Mouse (Mus musculus) neural tube, embryonic 13.5 days (tissue): Measurements from ENCODE around the gene Shoc2. TPM values are rescaled to one million over a fixed set of nuclear protein-coding genes. Genes with fewer than 3 reads are reported as not detected.

Experiments
- ATAC-seq: fragments of 200-750 bp; cut with Nextera tagmentation; 2 replicates; pipeline ENCODE4 v1.8.0; 2017; ENCODE audit warnings: low read depth, mild to moderate bottlenecking, moderate TSS enrichment, moderate library complexity
- H3K27ac ChIP-seq: fragments of 300-500 bp; sonication (generic); replicated peaks from 2 replicates; pipeline ENCODE4 v1.5.1; 2015; ENCODE audit warnings: moderate library complexity, mild to moderate bottlenecking, inconsistent platforms
- H3K27me3 ChIP-seq: fragments of 300-500 bp; sonication (generic); 2 replicates; pipeline ENCODE4 v1.6.1; 2015; ENCODE audit warnings: mild to moderate bottlenecking, inconsistent platforms
- H3K36me3 ChIP-seq: fragments of 300-500 bp; sonication (generic); 2 replicates; pipeline ENCODE4 v1.6.1; 2015; ENCODE audit warnings: mild to moderate bottlenecking, inconsistent platforms
- H3K4me1 ChIP-seq: fragments of 300-500 bp; sonication (generic); replicated peaks from 2 replicates; pipeline ENCODE4 v1.6.1; 2015; ENCODE audit warnings: inconsistent platforms
- H3K4me2 ChIP-seq: fragments of 300-500 bp; sonication (generic); 2 replicates; pipeline ENCODE4 v1.6.1; 2015; ENCODE audit warnings: inconsistent platforms, mild to moderate bottlenecking, moderate library complexity
- H3K4me3 ChIP-seq: fragments of 300-500 bp; sonication (generic); 2 replicates; pipeline ENCODE4 v1.5.1; 2015; ENCODE audit warnings: mild to moderate bottlenecking, inconsistent platforms
- H3K9ac ChIP-seq: fragments of 300-500 bp; sonication (generic); 2 replicates; pipeline ENCODE4 v1.6.1; 2015; ENCODE audit warnings: moderate library complexity, mild to moderate bottlenecking, inconsistent platforms
- H3K9me3 ChIP-seq: fragments of 300-500 bp; sonication (generic); 2 replicates; pipeline ENCODE4 v1.6.1; 2016; ENCODE audit warnings: inconsistent platforms
- WGBS: fragments of 180-500 bp; shearing (Covaris S2); methylation state at CpG from one replicate; pipeline ENCODE4 v1.1.7; 2015; 5-methylcytosine and 5-hydroxymethylcytosine counted together
- polyA plus RNA-seq: library from polyadenylated mRNA; unstranded; fragments of >200 nt; fragmentation: Nextera tagmentation; extraction: Ambion mirVana; gene quantifications from 2 replicates; pipeline ENCODE4 v1.2.1, GENCODE M21; 2015

Shoc2 gene
- polyA plus RNA-seq, 1 experiment from 2014 or later: 71.5 TPM

- Histone ChIP-seq H3K27me3 (no peaks in the 10 kb centered on the region), H3K9me3 (no peaks in the 10 kb centered on the region), H3K9ac (no peak overlapping the region), H3K27ac (no peak overlapping the region), H3K36me3 (peaks cover 13% of the 10 kb centered on the region), H3K4me1 (0 out of 2 replicates have a peak, but pooled peaks cover 5% of the 10 kb centered on the region), H3K4me3 (no peak overlapping the region), H3K4me2 (no peak overlapping the region)
- no peak for ATAC-seq
- 95% methylated on average over 3 of the region's 3 CpGs for WGBS
Observed at GRCm38 (mm10) chr19:53984628-53985027, 40.5 kb downstream of the Shoc2 start.

GRCm38 (mm10) chr19:53990538-53990937, 46.4 kb downstream of the Shoc2 start:
- Histone ChIP-seq H3K27ac (no peak overlapping the region), H3K4me2 (no peak overlapping the region), H3K9me3 (no peaks in the 10 kb centered on the region), H3K9ac (no peak overlapping the region), H3K36me3 (peaks cover 13% of the 10 kb centered on the region), H3K27me3 (no peaks in the 10 kb centered on the region), H3K4me3 (no peak overlapping the region), H3K4me1 (peaks cover 10% of the 10 kb centered on the region)
- ATAC-seq: no peak
- WGBS: 62% methylated on average over 2 of the region's 2 CpGs

- Histone ChIP-seq H3K9me3 (no peaks in the 10 kb centered on the region), H3K9ac (no peak overlapping the region), H3K4me1 (peaks cover 10% of the 10 kb centered on the region), H3K36me3 (peaks cover 2% of the 10 kb centered on the region), H3K4me2 (no peak overlapping the region), H3K27me3 (no peaks in the 10 kb centered on the region), H3K4me3 (no peak overlapping the region), H3K27ac (no peak overlapping the region)
- WGBS: 84% methylated on average over 3 of the region's 3 CpGs
- ATAC-seq: no peak
Observed at GRCm38 (mm10) chr19:53993860-53994259, 49.8 kb downstream of the Shoc2 start.

GRCm38 (mm10) chr19:53994276-53994675, 50.2 kb downstream of the Shoc2 start:
- no peaks in the 10 kb centered on the region for H3K9me3 ChIP-seq
- no peaks in the 10 kb centered on the region for H3K27me3 ChIP-seq
- H3K4me2 ChIP-seq: no peak overlapping the region
- peaks cover 10% of the 10 kb centered on the region for H3K4me1 ChIP-seq
- no peak overlapping the region for H3K27ac ChIP-seq
- no peaks in the 10 kb centered on the region for H3K36me3 ChIP-seq
- H3K4me3 ChIP-seq: no peak overlapping the region
- H3K9ac ChIP-seq: no peak overlapping the region
- 75% methylated on average over 1 of the region's 1 CpGs for WGBS
- no peak for ATAC-seq

DNA sequence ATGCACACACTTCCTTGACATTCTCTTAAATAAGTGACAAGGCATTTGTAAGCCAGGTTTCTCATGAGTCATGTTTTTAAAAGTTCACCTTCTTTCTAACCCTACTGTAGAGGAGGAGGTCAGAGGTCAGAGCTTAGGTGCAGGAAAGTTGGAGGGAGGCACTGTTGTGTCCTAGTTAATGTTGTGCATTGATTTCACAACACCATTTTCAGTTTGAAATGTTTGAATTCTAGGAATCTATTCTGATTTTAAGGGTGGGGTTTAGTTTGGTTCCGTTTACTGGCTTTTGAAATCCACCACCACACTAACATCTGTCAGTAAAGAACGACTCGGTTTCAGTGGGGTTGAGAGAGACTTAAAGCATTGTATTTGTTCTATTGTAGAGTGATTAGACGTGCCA, 66.9 kb downstream of the Shoc2 start:
- Histone ChIP-seq H3K4me3 (no peak overlapping the region), H3K9ac (no peak overlapping the region), H3K27ac (no peak overlapping the region), H3K4me2 (no peak overlapping the region), H3K9me3 (no peaks in the 10 kb centered on the region), H3K36me3 (no peaks in the 10 kb centered on the region), H3K4me1 (no peaks in the 10 kb centered on the region), H3K27me3 (no peaks in the 10 kb centered on the region)
- 58% methylated on average over 4 of the region's 4 CpGs for WGBS
- ATAC-seq: no peak

GRCm38 (mm10) chr19:54014999-54015398, 70.9 kb downstream of the Shoc2 start:
- Histone ChIP-seq H3K27me3 (no peaks in the 10 kb centered on the region), H3K4me3 (no peak overlapping the region), H3K9ac (no peak overlapping the region), H3K27ac (no peak overlapping the region), H3K36me3 (no peaks in the 10 kb centered on the region), H3K4me1 (0 out of 2 replicates have a peak, but pooled peaks cover 9% of the 10 kb centered on the region), H3K4me2 (no peak overlapping the region), H3K9me3 (no peaks in the 10 kb centered on the region)
- ATAC-seq: no peak
- WGBS: 95% methylated on average over 5 of the region's 5 CpGs

DNA sequence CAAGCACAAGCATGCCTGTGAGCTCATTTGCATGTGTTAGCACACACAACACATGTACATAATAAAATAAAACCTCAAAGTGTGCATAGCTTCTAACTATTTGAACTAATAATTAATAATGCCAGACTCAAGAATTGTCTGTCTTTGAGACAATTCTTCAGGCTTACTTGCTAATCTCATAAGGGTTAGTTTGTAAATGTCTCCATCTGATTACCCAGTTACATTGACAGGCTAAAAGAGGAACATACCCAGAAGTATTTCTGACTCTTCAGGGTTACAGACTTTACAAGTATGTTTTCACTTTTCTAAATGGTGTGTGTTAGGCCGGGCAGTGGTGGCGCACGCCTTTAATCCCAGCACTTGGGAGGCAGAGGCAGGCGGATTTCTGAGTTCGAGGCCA, 71.4 kb downstream of the Shoc2 start:
- no peak overlapping the region for H3K4me2 ChIP-seq
- WGBS: 97% methylated on average over 5 of the region's 5 CpGs
- H3K27me3 ChIP-seq: no peaks in the 10 kb centered on the region
- H3K4me3 ChIP-seq: no peak overlapping the region
- H3K36me3 ChIP-seq: no peaks in the 10 kb centered on the region
- H3K4me1 ChIP-seq: 0 out of 2 replicates have a peak, but pooled peaks cover 9% of the 10 kb centered on the region
- H3K9ac ChIP-seq: no peak overlapping the region
- no peak overlapping the region for H3K27ac ChIP-seq
- no peaks in the 10 kb centered on the region for H3K9me3 ChIP-seq
- no peak for ATAC-seq

GRCm38 (mm10) chr19:54035100-54035499, 91.0 kb downstream of the Shoc2 start:
- no peak overlapping the region for H3K27ac ChIP-seq
- no peaks in the 10 kb centered on the region for H3K9me3 ChIP-seq
- H3K36me3 ChIP-seq: peaks cover 29% of the 10 kb centered on the region
- H3K4me1 ChIP-seq: no peaks in the 10 kb centered on the region
- 79% methylated on average over 6 of the region's 6 CpGs for WGBS
- H3K9ac ChIP-seq: no peak overlapping the region
- ATAC-seq: no peak
- no peak overlapping the region for H3K4me2 ChIP-seq
- no peak overlapping the region for H3K4me3 ChIP-seq
- H3K27me3 ChIP-seq: no peaks in the 10 kb centered on the region

DNA sequence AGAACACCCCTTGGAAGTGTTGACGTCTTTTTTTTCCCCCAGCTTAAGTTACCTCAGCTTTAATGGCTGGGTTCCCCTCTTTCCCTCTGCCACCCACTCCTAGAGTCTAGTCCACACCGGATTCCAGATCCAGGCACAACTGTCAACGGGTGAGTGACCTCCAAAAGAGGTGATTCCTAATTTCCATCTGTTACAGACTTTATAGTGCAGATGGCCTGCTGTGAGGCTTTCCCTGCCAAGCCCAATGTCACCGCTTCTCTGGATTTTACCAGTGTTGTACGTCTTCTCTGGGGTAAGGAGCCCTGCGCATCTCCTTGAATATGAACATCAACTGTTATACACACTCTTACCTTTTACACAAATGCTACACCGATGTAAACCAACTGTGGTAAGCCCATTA, 95.3 kb downstream of the Shoc2 start:
- peaks cover 3% of the 10 kb centered on the region; the same call in 1 of the 2 replicates for H3K4me1 ChIP-seq
- no peak overlapping the region for H3K4me3 ChIP-seq
- H3K9me3 ChIP-seq: no peaks in the 10 kb centered on the region
- no peak for ATAC-seq
- H3K27ac ChIP-seq: no peak overlapping the region
- H3K4me2 ChIP-seq: no peak overlapping the region
- no peaks in the 10 kb centered on the region for H3K27me3 ChIP-seq
- H3K36me3 ChIP-seq: peaks cover 9% of the 10 kb centered on the region
- WGBS: 73% methylated on average over 7 of the region's 7 CpGs
- H3K9ac ChIP-seq: no peak overlapping the region

DNA sequence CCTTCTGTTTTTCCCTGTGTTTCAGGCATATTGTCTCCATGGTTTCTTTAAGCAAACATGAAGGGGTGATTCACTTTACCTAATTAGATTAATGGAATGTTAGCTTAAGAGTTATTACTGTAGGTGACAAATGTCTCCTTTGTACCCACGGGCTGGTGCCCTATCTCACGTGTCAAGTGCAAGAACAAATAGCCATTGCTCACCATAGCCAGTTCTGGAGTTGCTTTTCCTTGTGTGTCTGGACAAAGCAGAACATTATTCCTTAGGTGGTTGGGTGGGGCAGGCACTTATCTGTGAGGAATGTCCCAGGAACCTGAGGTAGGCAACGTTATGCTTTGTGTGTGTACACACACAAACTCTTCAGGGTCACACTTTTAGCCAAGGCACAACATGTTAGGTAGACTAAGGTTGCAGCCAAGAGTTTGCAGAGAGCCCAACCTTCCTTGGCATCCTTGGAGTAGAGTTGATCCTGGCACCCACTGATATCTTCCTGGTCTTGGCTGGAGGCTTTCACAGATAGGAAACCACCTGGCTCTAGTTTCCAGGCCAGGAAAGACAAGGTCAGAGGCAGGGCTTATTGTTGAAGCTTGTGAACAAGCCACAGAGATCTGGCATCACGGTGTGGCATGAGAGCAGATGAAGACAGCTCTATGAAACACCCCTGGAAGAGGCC, 96.4 kb downstream of the Shoc2 start:
- no peak overlapping the region for H3K4me2 ChIP-seq
- no peak for ATAC-seq
- no peaks in the 10 kb centered on the region for H3K9me3 ChIP-seq

GRCm38 (mm10) chr19:54041029-54041367, 96.9 kb downstream of the Shoc2 start:
- peaks cover 12% of the 10 kb centered on the region for H3K4me1 ChIP-seq
- no peaks in the 10 kb centered on the region for H3K9me3 ChIP-seq
- H3K4me3 ChIP-seq: no peak overlapping the region
- peaks cover 3% of the 10 kb centered on the region for H3K27me3 ChIP-seq
- peaks cover 6% of the 10 kb centered on the region for H3K36me3 ChIP-seq
- 34% methylated on average over 5 of the region's 5 CpGs for WGBS
- H3K4me2 ChIP-seq: no peak overlapping the region
- no peak overlapping the region for H3K27ac ChIP-seq
- H3K9ac ChIP-seq: no peak overlapping the region
- no peak for ATAC-seq

More for the DNA sequence above, 96.4 kb downstream of the Shoc2 start:
- Histone ChIP-seq H3K9ac (no peak overlapping the region), H3K36me3 (peaks cover 8% of the 10 kb centered on the region), H3K27me3 (no peaks in the 10 kb centered on the region), H3K4me3 (no peak overlapping the region), H3K4me1 (peaks cover 7% of the 10 kb centered on the region; the same call in 1 of the 2 replicates), H3K27ac (no peak overlapping the region)
- WGBS: 63% methylated on average over 4 of the region's 4 CpGs

DNA sequence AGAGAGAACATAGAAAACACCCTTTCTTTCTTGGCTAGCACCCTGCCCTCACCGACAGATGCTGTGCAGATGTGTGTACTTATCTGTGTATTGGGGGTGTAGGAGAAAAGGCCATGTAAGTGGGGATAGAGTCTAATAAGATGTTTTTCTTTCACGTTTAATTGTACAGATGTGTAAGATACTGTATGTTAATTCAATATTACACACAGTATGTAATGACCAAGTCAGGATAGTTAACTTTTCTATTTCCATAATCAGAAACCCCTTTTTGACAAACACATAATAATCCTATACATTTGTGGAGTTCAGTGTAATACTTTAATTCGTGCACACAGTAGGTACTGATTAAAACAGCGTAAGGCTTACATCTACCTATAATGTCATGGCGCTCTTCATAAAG, 99.7 kb downstream of the Shoc2 start, which contains the start of gene Adra2a:
Gene Adra2a (plus strand): TSS at position 301 of the 400 bp plus-strand sequence.
- Histone ChIP-seq H3K4me2 (peak within 1 kb of the TSS; percentile 100), H3K27ac (peak within 1 kb of the TSS; percentile 83), H3K27me3 (peaks cover 32% of the 10 kb centered on the region), H3K36me3 (no peaks in the 10 kb centered on the region), H3K9ac (peak within 1 kb of the TSS; percentile 79), H3K4me1 (peaks cover 40% of the 10 kb centered on the region), H3K9me3 (no peaks in the 10 kb centered on the region), H3K4me3 (peak within 1 kb of the TSS; percentile 65)
- ATAC-seq: no peak
- WGBS: 78% methylated on average over 5 of the region's 5 CpGs
